Mouse (Mus musculus) myocyte (in vitro differentiated cells): Measurements from ENCODE around the gene Rngtt.

Experiments
- CEBPB ChIP-seq: IDR thresholded peaks from 2 replicates; pipeline ENCODE4 v1.6.1; 2011; ENCODE audit warnings: mild to moderate bottlenecking, moderate library complexity; ENCODE audit not compliant: poor library complexity, insufficient read depth, severe bottlenecking
- E2F4 ChIP-seq: IDR thresholded peaks from one replicate; pipeline ENCODE4 v1.6.1; 2011; ENCODE audit warnings: mild to moderate bottlenecking, control low read depth, moderate library complexity; ENCODE audit not compliant: insufficient read depth
- MAX ChIP-seq: IDR thresholded peaks from one replicate; pipeline ENCODE4 v1.6.1; 2011; ENCODE audit warnings: low read depth, mild to moderate bottlenecking, control low read depth
- MYOD1 ChIP-seq, 3 experiments: IDR thresholded peaks; one replicate each; pipeline ENCODE4 v1.6.1; 2011; ENCODE audit warnings: control low read depth in 2 of 3, low read depth in 2 of 3, mild to moderate bottlenecking in 2 of 3, moderate library complexity in 1 of 3; ENCODE audit not compliant: insufficient read length in 2 of 3, control insufficient read depth in 1 of 3
- MYOG ChIP-seq, 3 experiments: IDR thresholded peaks; one replicate each; pipeline ENCODE4 v1.6.1; 2011; ENCODE audit warnings: control low read depth in 2 of 3, low read depth in 2 of 3, mild to moderate bottlenecking in 2 of 3; ENCODE audit not compliant: insufficient read length in 2 of 3, control insufficient read depth in 1 of 3, insufficient read depth in 1 of 3
- POLR2A ChIP-seq: IDR thresholded peaks from one replicate; pipeline ENCODE4 v1.6.1; 2011; ENCODE audit warnings: low read depth, mild to moderate bottlenecking, control low read depth, moderate library complexity; ENCODE audit not compliant: insufficient read length
- POLR2AphosphoS2 ChIP-seq: IDR thresholded peaks from one replicate; pipeline ENCODE4 v1.6.1; 2011; ENCODE audit warnings: low read depth, control low read depth; ENCODE audit not compliant: insufficient read length
- SRF ChIP-seq: IDR thresholded peaks from one replicate; pipeline ENCODE4 v1.6.1; 2011; ENCODE audit warnings: low read depth; ENCODE audit not compliant: control insufficient read depth, insufficient read length
- TCF12 ChIP-seq: IDR thresholded peaks from one replicate; pipeline ENCODE4 v1.6.1; 2011; ENCODE audit warnings: mild to moderate bottlenecking, control low read depth; ENCODE audit not compliant: poor library complexity, insufficient read depth, severe bottlenecking
- USF1 ChIP-seq: IDR thresholded peaks from one replicate; pipeline ENCODE4 v1.6.1; 2011; ENCODE audit warnings: low read depth, mild to moderate bottlenecking, control low read depth, moderate library complexity

- TF ChIP-seq CEBPB (no peak), MYOD1 (IDR thresholded peaks at IDR 0.05; ENCODE audit: control insufficient read depth in 1 of 3, insufficient read length in 2 of 3, low read depth in 2 of 3) (peak in 1 of 3 experiments; percentile 66), MAX (no peak), POLR2A (no peak), SRF (no peak), E2F4 (no peak), USF1 (no peak), MYOG (IDR thresholded peaks at IDR 0.05; ENCODE audit: control insufficient read depth in 1 of 3, insufficient read depth in 1 of 3, insufficient read length in 2 of 3, low read depth in 2 of 3) (no peak), TCF12 (no peak), POLR2AphosphoS2 (no peak)
Observed at GRCm38 (mm10) chr4:33466970-33467399, 156.9 kb downstream of the Rngtt start.
